Mouse (Mus musculus) gastrocnemius, postnatal 10 days (tissue): ENCODE data around the gene Mgat5. TPM values are rescaled to one million over a fixed set of nuclear protein-coding genes. Genes with fewer than 3 reads are reported as not detected.

ENCODE experiments used
- DNase-seq: peaks from one replicate; pipeline ENCODE4 v3.0.0; 2021; ENCODE audit warnings: mixed read lengths
- total RNA-seq, 2 experiments: library from RNA; stranded (reverse); gene quantifications; 2 replicates each; pipeline ENCODE4 v1.2.3; 2021

Mgat5 gene
- total RNA-seq, 2 experiments from 2014 or later = 3.6 to 4.9 TPM

- DNase-seq = no peak
These were observed 303.4 kb downstream of the Mgat5 start for GRCm38 (mm10) chr1:127508067-127508739.

- no peak for DNase-seq
These were observed 304.1 kb downstream of the Mgat5 start for GRCm38 (mm10) chr1:127508921-127509320.

GRCm38 (mm10) chr1:127511362-127511761 is 306.5 kb downstream of the Mgat5 start:
- no peak for DNase-seq

GRCm38 (mm10) chr1:127512709-127513108 is 307.9 kb downstream of the Mgat5 start:
- no peak for DNase-seq

- no peak for DNase-seq
These were observed 308.3 kb downstream of the Mgat5 start for GRCm38 (mm10) chr1:127513140-127513539.

GRCm38 (mm10) chr1:127513664-127514063 is 308.8 kb downstream of the Mgat5 start:
- DNase-seq = no peak

GRCm38 (mm10) chr1:127514479-127514878 is 309.7 kb downstream of the Mgat5 start:
- DNase-seq = no peak

GRCm38 (mm10) chr1:127514888-127515287 is 310.1 kb downstream of the Mgat5 start:
- DNase-seq = no peak

- no peak for DNase-seq
These were observed 318.5 kb downstream of the Mgat5 start for GRCm38 (mm10) chr1:127523364-127523763.

GRCm38 (mm10) chr1:127530849-127531580 is 326.2 kb downstream of the Mgat5 start:
- DNase-seq = no peak

GRCm38 (mm10) chr1:127531723-127532122 is 326.9 kb downstream of the Mgat5 start:
- no peak for DNase-seq

- DNase-seq = no peak
These were observed 331.6 kb downstream of the Mgat5 start for GRCm38 (mm10) chr1:127536448-127536847.

- DNase-seq = peak; percentile 11
These were observed 332.6 kb downstream of the Mgat5 start for GRCm38 (mm10) chr1:127537204-127538038.
